Mouse (Mus musculus): ENCODE measurements at regions not wholly inside any gene's neighbourhood (a gene's known extent, or its start where the extent isn't known, plus 50 kb on each side); places are given as distances from the start of the nearest gene placed in this dataset.

Small RNA genes in the stretch of these regions (microRNA-seq; reads per million reads assigned to microRNA genes)
- gene Gm23163: 0 reads per million in 2 experiments

Data from heart, postnatal 14 days (tissue).